Mouse (Mus musculus) ES-E14 (cell line): Measurements from ENCODE around the gene Dbn1. TPM values are rescaled to one million over a fixed set of nuclear protein-coding genes. Genes with fewer than 3 reads are reported as not detected.

Experiments
- DNase-seq: peaks from one replicate; pipeline ENCODE4 v3.0.0-alpha.2; 2013; ENCODE audit warnings: low read depth, low spot score
- H3K27ac ChIP-seq: 2 replicates; pipeline ENCODE4 v1.5.1; 2012; ENCODE audit warnings: low read depth, mild to moderate bottlenecking, low read length, moderate library complexity, mixed read lengths; ENCODE audit not compliant: poor library complexity, insufficient read depth, severe bottlenecking
- H3K36me3 ChIP-seq: 2 replicates; pipeline ENCODE4 v1.6.1; 2012; ENCODE audit warnings: mild to moderate bottlenecking, low read length, moderate library complexity, mixed read lengths; ENCODE audit not compliant: control insufficient read depth, poor library complexity, insufficient read depth, severe bottlenecking
- H3K4me1 ChIP-seq, 2 experiments: fragments of 150-350 bp in 1 of 2; sonication (generic) in 1 of 2; 2 replicates each; pipeline ENCODE4 v1.6.1; 2012; ENCODE audit warnings: low read length in 2 of 2, mild to moderate bottlenecking in 1 of 2, mixed read lengths in 1 of 2; ENCODE audit not compliant: control insufficient read depth in 2 of 2, insufficient read depth in 2 of 2, poor library complexity in 1 of 2
- H3K4me3 ChIP-seq, 2 experiments: fragments of 150-350 bp in 1 of 2; sonication (generic) in 1 of 2; 2 replicates each; pipeline ENCODE4 v1.5.1; 2012; ENCODE audit warnings: low read length in 2 of 2, low read depth in 1 of 2, mild to moderate bottlenecking in 1 of 2, mixed read lengths in 1 of 2; ENCODE audit not compliant: insufficient read depth in 1 of 2, poor library complexity in 1 of 2, severe bottlenecking in 1 of 2
- H3K9ac ChIP-seq: 2 replicates; pipeline ENCODE4 v1.6.1; 2012; ENCODE audit warnings: low read depth, mild to moderate bottlenecking, low read length, mixed read lengths; ENCODE audit not compliant: poor library complexity, insufficient read depth, severe bottlenecking
- H3K9me3 ChIP-seq: fragments of 150-350 bp; sonication (generic); 2 replicates; pipeline ENCODE4 v1.6.1; 2012; ENCODE audit warnings: low read depth, mild to moderate bottlenecking, low read length; ENCODE audit not compliant: control insufficient read depth, insufficient read depth
- CHD2 ChIP-seq: IDR thresholded peaks from 2 replicates; pipeline ENCODE4 v1.6.1; 2014; ENCODE audit warnings: mild to moderate bottlenecking, low read depth, low read length, inconsistent platforms
- HCFC1 ChIP-seq: IDR thresholded peaks from 2 replicates; pipeline ENCODE4 v1.6.1; 2012; ENCODE audit warnings: low read length, inconsistent platforms, borderline replicate concordance; ENCODE audit not compliant: insufficient read depth
- MAFK ChIP-seq: IDR thresholded peaks from 2 replicates; pipeline ENCODE4 v1.6.1; 2014; ENCODE audit warnings: mild to moderate bottlenecking, low read depth, low read length, inconsistent platforms; ENCODE audit not compliant: insufficient read depth
- ZC3H11A ChIP-seq: IDR thresholded peaks from 2 replicates; pipeline ENCODE4 v1.6.1; 2012; ENCODE audit warnings: low read depth, mild to moderate bottlenecking, inconsistent platforms, low read length, borderline replicate concordance
- ZNF384 ChIP-seq: IDR thresholded peaks from 2 replicates; pipeline ENCODE4 v1.6.1; 2012; ENCODE audit warnings: low read depth, low read length, inconsistent platforms
- in situ Hi-C, 2 experiments: fragments of 600-800 bp; cut with MboI; formaldehyde crosslinking; loops; one replicate each; pipeline ENCODE4 v1.15.1; 2025; ENCODE audit warnings: low sequenced_read_pairs in 2 of 2, inconsistent platforms in 1 of 2; ENCODE audit not compliant: unreplicated experiment in 2 of 2
- total RNA-seq: library from RNA; depleted of rRNA; stranded (reverse); fragments of 300-350 nt; gene quantifications from 2 replicates; pipeline ENCODE4 v1.2.3, GENCODE M21; 2012

The Dbn1 gene
- total RNA-seq, 1 experiment: 77.0 TPM

- Histone ChIP-seq H3K27ac (no peak overlapping the region), H3K4me1 (peaks cover 3 to 10% of the 10 kb centered on the region in 2 experiments; a peak in 2 of 4 replicates), H3K9ac (no peak overlapping the region), H3K4me3 (no peak overlapping the region), H3K36me3 (no peaks in the 10 kb centered on the region), H3K9me3 (no peaks in the 10 kb centered on the region)
- no peak for TF ChIP-seq HCFC1
- no peak for TF ChIP-seq ZNF384
- TF ChIP-seq ZC3H11A: no peak
- TF ChIP-seq CHD2: no peak
- TF ChIP-seq MAFK: no peak
- in situ Hi-C loops: no loop called here
- no peak for DNase-seq
Measured at GRCm38 (mm10) chr13:55483593-55483992, 4.3 kb downstream of the Dbn1 start.

- no peak for DNase-seq
Measured at GRCm38 (mm10) chr13:55483071-55483470, 4.8 kb downstream of the Dbn1 start.

GRCm38 (mm10) chr13:55482542-55482941, 5.4 kb downstream of the Dbn1 start:
- Histone ChIP-seq H3K9ac (no peak overlapping the region), H3K27ac (no peak overlapping the region), H3K4me1 (peaks cover 3 to 8% of the 10 kb centered on the region in 2 experiments; a peak in 2 of 4 replicates), H3K36me3 (no peaks in the 10 kb centered on the region), H3K9me3 (no peaks in the 10 kb centered on the region), H3K4me3 (no peak overlapping the region)
- no peak for TF ChIP-seq CHD2
- no peak for TF ChIP-seq HCFC1
- no peak for TF ChIP-seq MAFK
- no peak for TF ChIP-seq ZNF384
- no peak for TF ChIP-seq ZC3H11A
- no peak for DNase-seq
- in situ Hi-C loops: no loop called here

More at GRCm38 (mm10) chr13:55483071-55483470, 4.8 kb downstream of the Dbn1 start:
- no peak overlapping the region for H3K27ac ChIP-seq
- no peak for TF ChIP-seq ZNF384
- TF ChIP-seq CHD2: no peak
- no peak for TF ChIP-seq HCFC1
- TF ChIP-seq ZC3H11A: no peak
- TF ChIP-seq MAFK: no peak
- H3K9ac ChIP-seq: no peak overlapping the region
- H3K4me3 ChIP-seq: no peak overlapping the region
- no peaks in the 10 kb centered on the region for H3K36me3 ChIP-seq
- no peaks in the 10 kb centered on the region for H3K9me3 ChIP-seq
- in situ Hi-C loops: no loop called here
- peaks cover 3 to 8% of the 10 kb centered on the region in 2 experiments; a peak in 2 of 4 replicates for H3K4me1 ChIP-seq

- in situ Hi-C loops: no loop called here
- Histone ChIP-seq H3K9ac (no peak overlapping the region), H3K36me3 (peaks cover 5% of the 10 kb centered on the region; the same call in 1 of the 2 replicates), H3K9me3 (no peaks in the 10 kb centered on the region), H3K4me3 (no peak overlapping the region), H3K4me1 (peaks cover 0 to 5% of the 10 kb centered on the region in 2 experiments; a peak in 1 of 4 replicates), H3K27ac (no peak overlapping the region)
- DNase-seq: no peak
- TF ChIP-seq HCFC1: no peak
- TF ChIP-seq ZNF384: no peak
- TF ChIP-seq CHD2: no peak
- TF ChIP-seq MAFK: no peak
- no peak for TF ChIP-seq ZC3H11A
Measured at GRCm38 (mm10) chr13:55479929-55480328, 8.0 kb downstream of the Dbn1 start.
